Mouse (Mus musculus) heart, adult 2 months (tissue): Measurements from ENCODE around the gene Crabp1.

ENCODE experiments used
- CTCF ChIP-seq: fragments of 200-600 bp; IDR thresholded peaks from 2 replicates; pipeline ENCODE4 v1.8.1; 2022; ENCODE audit warnings: antibody characterized with exemption, mild to moderate bottlenecking, moderate library complexity
- EP300 ChIP-seq: fragments of 200-500 bp; IDR thresholded peaks from 2 replicates; pipeline ENCODE4 v1.6.1; 2011; ENCODE audit warnings: low read depth, low read length, control low read depth; ENCODE audit not compliant: insufficient read depth
- POLR2A ChIP-seq: fragments of 200-500 bp; IDR thresholded peaks from 2 replicates; pipeline ENCODE4 v1.6.1; 2011; ENCODE audit warnings: mild to moderate bottlenecking, low read depth, low read length, control low read depth; ENCODE audit not compliant: insufficient read depth

DNA sequence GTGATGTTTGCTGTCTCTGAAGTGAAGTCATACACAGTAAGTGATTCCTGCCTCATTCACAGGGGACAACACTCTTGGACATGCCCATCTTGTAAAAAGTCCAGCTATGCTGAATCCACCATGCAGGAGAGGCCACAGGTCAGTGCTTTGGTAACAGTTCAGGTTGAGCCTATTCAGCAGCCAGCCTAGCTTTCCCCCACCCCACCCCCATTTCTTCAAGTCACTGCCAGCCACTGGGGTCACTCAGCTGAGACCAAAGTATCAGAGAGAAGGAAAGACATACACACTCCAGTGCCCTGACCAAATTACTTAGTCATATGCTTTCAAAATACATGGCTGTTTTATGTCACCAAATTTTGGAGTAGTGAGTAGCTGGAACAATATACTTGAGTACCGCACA, 21.5 kb downstream of the Crabp1 start:
- TF ChIP-seq EP300 (no peak), CTCF (no peak), POLR2A (no peak)
